Mouse (Mus musculus) layer of hippocampus, postnatal 36 days (tissue): ENCODE results near the gene Xxylt1. TPM values are rescaled to one million over a fixed set of nuclear protein-coding genes. Genes with fewer than 3 reads are reported as not detected.

Experiments
- DNase-seq, 2 experiments: peaks; one replicate each; pipeline ENCODE4 v3.0.0; 2022
- total RNA-seq, 2 experiments: library from RNA; stranded (reverse); gene quantifications; 2 replicates each; pipeline ENCODE4 v1.2.3; 2021

Gene Xxylt1
- total RNA-seq, 2 experiments from 2014 or later, result 16.3 to 17.8 TPM

DNA sequence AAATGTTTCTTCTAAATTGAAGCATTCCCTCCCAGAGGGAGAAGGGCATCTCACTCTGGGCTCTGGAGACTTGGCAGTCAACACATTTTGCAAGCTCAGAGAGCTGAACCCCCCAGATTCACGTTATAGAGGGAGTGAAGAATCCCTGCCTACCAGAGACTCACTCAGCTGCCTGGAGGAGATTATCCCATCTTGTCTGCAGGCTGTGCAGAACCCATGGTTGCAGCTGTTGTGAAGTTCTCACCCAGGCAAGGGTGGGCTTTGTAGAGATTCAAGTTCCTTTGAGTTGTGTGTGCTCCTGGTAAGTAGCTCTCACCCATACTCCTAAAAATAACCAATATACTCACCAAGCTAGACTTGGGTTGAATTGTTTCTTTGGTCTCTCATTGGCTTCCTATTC lies 132.6 kb downstream of the Xxylt1 start:
- DNase-seq, result no peak

GRCm38 (mm10) chr16:30948216-30948615 lies 133.0 kb downstream of the Xxylt1 start:
- DNase-seq, result no peak

GRCm38 (mm10) chr16:30944886-30945285 lies 136.3 kb downstream of the Xxylt1 start:
- DNase-seq, result no peak

GRCm38 (mm10) chr16:30943919-30944318 lies 137.3 kb downstream of the Xxylt1 start:
- DNase-seq, result no peak

GRCm38 (mm10) chr16:30940699-30941098 lies 140.5 kb downstream of the Xxylt1 start:
- no peak for DNase-seq

GRCm38 (mm10) chr16:30939903-30940302 lies 141.3 kb downstream of the Xxylt1 start:
- no peak for DNase-seq

GRCm38 (mm10) chr16:30939210-30939609 lies 142.0 kb downstream of the Xxylt1 start:
- no peak for DNase-seq

DNA sequence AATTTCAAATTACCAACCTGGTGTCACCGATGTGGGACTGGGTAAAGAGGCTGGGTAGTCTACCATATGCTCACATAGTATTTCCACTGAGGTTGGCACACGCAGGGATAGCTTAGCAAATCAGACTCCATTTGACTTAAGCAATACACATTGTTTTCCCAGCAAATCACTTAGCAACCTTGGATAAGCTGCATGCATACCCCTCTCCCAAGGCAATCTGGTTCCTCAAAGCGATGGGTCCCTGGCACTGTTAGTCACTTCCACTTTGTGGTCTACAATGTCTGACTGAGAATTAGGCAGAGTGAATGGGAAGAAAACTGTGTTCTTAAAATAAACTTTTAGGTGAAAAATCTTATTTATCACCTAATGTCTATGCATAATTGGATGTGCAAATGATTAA lies 142.6 kb downstream of the Xxylt1 start:
- no peak for DNase-seq

GRCm38 (mm10) chr16:30937665-30938064 lies 143.6 kb downstream of the Xxylt1 start:
- DNase-seq, result no peak

DNA sequence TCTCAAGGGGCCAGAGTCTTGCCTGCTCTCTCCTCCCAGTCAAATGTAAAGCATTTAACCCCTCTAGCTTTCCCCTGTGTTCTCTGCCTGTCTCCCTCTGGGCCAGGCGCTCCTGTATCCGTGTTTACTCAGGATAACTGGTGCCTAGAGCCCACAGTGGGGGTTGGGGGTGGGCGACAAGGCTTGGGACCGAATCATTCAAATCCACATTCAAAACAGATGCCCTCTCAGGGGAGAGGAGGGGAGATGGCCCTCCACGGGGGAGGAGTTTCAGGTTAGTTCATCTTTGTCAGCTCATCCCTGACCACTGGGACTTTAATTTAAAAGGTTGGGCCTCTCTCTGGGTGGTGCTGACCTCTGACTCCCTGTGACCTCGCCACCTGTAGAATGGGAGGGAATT lies 144.8 kb downstream of the Xxylt1 start:
- DNase-seq, result no peak

DNA sequence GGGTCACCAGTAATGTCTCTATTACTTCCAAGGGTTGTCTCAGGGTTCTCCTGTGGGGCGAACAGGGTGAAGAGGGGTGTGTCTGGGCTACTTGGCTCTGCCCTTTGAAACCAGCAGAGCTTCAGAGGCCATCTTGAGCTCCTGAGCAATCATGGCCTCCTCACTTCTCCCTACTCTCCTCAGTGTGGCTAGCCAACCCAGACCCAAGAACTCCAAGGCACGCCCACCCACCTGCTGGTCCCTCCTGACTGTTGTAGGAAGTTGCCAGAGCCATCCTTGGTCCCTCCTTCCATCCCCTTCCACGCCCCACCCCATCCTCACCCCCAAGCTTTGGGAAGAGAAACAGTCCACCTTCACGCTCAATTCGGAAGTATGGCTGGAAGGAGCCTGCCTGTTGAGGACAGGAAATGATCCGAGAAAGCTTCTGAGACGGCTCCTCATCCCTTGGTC lies 145.2 kb downstream of the Xxylt1 start:
- no peak for DNase-seq

DNA sequence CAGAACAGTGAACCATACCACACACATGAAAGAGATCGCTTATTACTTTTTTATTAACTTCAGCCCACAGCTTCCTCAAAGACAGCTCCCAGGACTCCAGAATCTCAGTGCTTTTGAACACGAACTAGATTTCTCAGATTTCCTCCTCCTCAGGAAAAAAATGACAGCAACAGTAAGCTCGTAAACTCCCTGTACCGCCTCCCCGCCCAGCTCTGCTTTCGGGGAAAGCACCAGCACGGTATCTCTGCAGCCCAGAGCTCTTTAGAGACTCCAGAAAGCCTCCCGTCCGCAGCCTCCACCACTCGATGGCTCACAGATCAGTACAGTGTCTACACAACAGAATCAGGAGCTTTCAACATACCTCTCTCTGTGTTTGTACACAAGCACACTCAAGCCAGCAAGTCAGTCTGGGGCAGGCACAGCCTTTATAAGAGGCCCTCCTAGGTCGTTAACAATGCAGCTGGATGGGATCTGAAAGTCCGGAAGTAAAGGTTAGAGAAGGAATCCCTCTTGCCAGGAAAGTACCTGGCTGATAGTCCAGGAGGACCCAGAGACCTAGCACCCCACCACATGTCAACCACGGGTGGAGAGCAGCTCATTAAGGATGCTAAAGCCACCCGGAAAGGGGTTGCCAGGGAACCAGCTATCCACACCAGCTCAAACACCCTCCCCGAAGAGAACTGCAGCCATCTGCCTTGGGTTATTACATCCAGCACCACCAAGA lies 146.1 kb downstream of the Xxylt1 start:
- DNase-seq, result no peak

GRCm38 (mm10) chr16:30934205-30934780 lies 146.9 kb downstream of the Xxylt1 start:
- DNase-seq, result no peak

DNA sequence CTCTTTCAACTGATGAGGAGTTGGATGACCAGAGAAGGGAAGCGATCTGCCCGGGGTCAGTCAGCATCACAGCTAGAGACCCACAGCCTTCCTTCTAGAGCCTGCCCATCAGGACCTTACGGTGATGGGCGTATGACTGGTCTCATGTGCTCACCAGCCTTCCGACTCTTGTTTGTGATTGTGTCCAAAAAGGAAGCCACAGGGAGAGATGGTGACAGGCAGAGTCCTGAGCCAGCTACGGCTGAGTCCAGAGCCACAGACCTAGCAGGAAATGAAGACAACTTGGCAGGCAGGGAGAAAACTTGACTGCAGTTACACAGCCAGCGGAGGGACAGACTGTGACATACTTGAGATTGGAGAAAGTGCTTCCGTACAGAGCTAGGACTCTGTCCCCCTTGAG lies 147.9 kb downstream of the Xxylt1 start:
- DNase-seq, result no peak

- no peak for DNase-seq
These were observed 148.4 kb downstream of the Xxylt1 start for GRCm38 (mm10) chr16:30932791-30933190.

- no peak for DNase-seq
These were observed 149.0 kb downstream of the Xxylt1 start for GRCm38 (mm10) chr16:30932196-30932595.

GRCm38 (mm10) chr16:30929165-30929564 lies 152.1 kb downstream of the Xxylt1 start:
- no peak for DNase-seq

GRCm38 (mm10) chr16:30928076-30928750 lies 153.0 kb downstream of the Xxylt1 start:
- DNase-seq, result no peak

GRCm38 (mm10) chr16:30925496-30925895 lies 155.7 kb downstream of the Xxylt1 start:
- no peak for DNase-seq

DNA sequence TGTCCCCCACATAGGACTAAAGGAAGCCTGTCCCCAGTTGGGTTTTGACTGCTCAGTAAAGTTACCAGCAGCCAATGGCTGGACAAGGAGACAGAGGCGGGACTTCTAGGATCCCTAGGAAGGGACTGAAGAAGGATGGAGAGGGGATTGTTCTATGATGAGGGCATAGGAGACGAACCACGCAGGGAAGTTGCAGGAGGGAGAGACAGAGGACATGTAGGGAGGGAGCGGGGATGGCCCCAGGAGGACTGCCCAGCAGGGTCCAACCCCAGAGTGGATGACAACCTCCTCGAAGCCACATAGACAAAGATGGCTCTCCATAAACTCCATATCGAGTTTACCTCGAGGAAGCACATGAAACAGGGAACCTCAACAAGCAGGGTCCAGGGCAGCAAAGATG lies 157.3 kb downstream of the Xxylt1 start:
- DNase-seq, result no peak

GRCm38 (mm10) chr16:30922548-30922947 lies 158.7 kb downstream of the Xxylt1 start:
- no peak for DNase-seq

- DNase-seq, result no peak
These were observed 162.4 kb downstream of the Xxylt1 start for GRCm38 (mm10) chr16:30918866-30919265.

DNA sequence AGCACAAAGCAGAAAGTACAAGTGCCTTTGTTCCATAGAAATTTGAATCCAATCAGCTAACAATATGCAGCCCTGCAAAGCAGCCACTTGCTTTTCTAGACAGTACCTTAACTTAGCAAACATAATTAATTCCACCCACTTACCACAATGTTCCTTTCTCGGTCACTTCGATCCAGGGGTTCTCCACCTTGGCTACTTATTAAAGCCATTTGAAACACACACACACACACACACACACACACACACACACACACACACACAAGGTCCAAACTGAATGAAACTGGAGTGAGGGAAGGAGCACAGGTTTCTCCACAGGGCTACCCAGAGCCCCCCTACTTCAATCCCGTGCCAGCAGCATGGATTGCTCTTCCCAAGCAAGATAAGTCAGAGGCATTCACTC lies 164.3 kb downstream of the Xxylt1 start:
- DNase-seq, result no peak
